Mouse (Mus musculus): Measurements from ENCODE around the gene Stn1.
A peak's percentile ranks its signal among the peaks of the same experiment; 100 is the strongest.

- TF ChIP-seq CTCF (IDR thresholded peaks at IDR 0.05; ENCODE audit: borderline replicate concordance, insufficient read depth, low read length) = peak; percentile 69
- TF ChIP-seq POLR2A (IDR thresholded peaks at IDR 0.05; ENCODE audit: low read depth, low read length) = no peak
Observed at GRCm38 (mm10) chr19:47463636-47464303, 73.5 kb downstream of the Stn1 start.

All from embryonic fibroblast, embryonic 13.5 days (primary cell).